Mouse (Mus musculus): ENCODE data around the gene Uvrag.

The Uvrag gene

GRCm38 (mm10) chr7:99140984-99141918 lies at the start of gene Uvrag:
Gene Uvrag (minus strand): TSS chr7:99141141.
- ATAC-seq (ENCODE audit: low TSS enrichment): peak; percentile 86

DNA sequence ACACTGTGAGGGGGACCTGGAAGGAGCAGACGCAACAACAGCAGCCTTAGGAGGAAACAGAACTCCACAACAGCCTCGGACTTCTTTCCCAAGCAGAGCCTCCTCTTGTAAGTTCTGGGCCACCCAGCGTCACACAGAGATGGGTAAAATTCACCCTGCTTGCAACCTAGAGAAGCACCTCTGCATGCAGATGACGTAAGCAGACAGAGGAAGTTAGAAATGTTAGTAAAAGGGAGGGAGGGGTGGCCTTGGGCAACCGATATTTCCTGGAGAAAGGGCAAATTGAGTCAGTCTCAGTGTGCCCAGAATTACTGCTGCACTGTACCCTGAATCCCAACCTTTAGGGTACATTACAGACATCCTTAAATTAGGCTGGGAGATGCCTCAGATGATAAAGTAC lies 48.9 kb upstream of the Uvrag start:
- no peak for ATAC-seq (ENCODE audit: low TSS enrichment)

DNA sequence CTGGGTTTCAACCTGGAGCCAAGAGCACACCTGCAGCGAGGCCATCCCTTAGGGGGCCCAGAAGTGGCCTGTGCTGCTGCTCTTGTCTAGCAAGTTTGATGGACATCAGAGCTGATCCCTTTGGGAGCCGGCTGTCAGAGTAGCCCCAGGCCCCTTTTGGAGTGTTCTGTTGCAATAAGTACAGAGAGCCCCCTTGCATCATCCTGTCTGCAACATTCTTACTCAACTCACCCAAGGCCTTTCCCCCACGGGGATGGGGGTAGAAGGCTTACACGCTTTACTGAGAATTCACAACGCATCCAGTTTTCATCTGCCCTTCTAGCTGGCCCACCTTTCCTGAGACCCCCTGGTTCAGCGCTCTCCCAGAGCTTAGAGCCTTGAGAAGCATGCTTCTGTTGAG lies 47.7 kb upstream of the Uvrag start:
- no peak for ATAC-seq (ENCODE audit: low TSS enrichment)

DNA sequence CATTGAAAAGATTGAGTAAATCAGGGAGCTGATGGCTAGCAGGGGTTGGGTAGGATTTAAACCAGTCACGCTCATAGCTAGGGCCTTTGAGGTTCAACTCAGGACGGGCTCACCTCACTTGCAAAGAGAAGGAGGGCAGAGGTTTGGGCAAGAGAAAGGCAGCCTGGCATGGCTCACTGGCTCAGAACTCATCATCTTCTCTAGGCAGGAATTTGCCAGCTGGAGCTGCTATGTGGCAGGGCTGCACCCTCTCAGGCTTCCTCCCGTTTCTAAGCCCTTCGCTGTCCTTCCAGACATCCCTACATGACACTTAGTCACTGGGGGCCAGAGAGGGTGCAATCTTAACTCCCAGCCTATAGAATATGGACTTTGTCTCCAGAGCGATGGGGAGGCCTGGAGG lies 46.5 kb upstream of the Uvrag start:
- ATAC-seq (ENCODE audit: low TSS enrichment): no peak

- no peak for ATAC-seq (ENCODE audit: low TSS enrichment)
Observed at GRCm38 (mm10) chr7:99185405-99185804, 44.5 kb upstream of the Uvrag start.

GRCm38 (mm10) chr7:99183751-99184150 lies 42.8 kb upstream of the Uvrag start:
- no peak for ATAC-seq (ENCODE audit: low TSS enrichment)

GRCm38 (mm10) chr7:99182432-99183172 lies 41.7 kb upstream of the Uvrag start, which contains the start of gene Dgat2:
Gene Dgat2 (minus strand): TSS chr7:99182719.
- ATAC-seq (ENCODE audit: low TSS enrichment): peak; percentile 83

DNA sequence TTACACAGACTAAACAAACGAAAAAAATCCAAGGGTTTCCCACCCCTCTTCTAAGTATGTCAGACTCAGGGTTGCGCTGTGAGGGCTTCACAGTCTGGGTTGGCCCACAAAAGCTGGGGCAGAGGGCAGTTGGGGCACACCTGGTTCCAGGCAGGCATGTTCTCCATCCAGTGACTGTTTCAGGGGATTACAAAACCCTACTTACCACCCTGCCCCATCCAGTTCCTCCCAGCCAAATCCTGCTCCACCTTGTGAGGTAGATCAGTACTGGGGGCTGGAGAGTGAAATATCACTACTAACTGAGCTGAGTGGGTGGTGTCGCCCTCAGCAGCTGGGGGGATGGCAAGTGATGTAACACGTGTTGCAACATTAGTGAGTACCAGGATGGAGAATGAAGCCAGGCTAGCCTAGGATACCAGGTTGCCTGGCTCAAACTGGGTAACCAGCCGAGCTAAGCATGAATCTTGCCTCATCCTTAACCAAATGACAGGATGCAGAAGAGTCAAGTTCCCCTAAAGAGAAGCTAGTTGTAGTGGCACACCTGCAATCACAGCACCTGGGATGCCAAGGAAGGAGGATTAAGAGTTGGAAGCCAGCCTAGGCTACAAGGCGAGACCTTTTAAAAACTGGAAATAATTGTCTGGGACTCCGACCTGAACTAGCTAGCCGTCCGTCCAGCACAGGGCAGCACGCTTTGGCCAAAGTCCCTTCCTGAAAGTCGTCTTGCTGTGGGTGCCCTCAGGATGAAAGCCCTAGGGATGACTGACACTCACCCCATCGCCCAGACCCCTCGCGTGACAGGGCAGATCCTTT lies 40.9 kb upstream of the Uvrag start:
- ATAC-seq (ENCODE audit: low TSS enrichment): peak; percentile 15; the same call in 1 of the 2 replicates

DNA sequence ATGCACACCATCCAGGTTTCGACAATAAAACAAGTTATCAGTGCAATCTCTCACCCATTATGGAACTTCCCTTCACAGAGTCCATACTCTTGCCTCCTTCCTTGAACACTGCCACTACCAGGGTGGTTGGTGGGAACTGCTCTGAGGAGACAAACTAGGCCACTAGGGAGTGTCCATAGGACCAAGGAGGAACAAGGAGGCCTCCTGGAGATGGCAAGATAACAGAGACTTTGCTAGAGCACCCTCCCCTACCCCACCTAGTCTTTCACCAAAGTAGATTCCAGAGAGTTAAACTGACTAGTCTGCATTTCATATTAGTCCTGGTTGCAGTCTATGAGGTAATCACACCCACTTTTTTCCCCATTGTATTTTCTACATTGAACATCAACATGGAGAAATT lies 39.2 kb upstream of the Uvrag start:
- no peak for ATAC-seq (ENCODE audit: low TSS enrichment)

GRCm38 (mm10) chr7:99179271-99179670 lies 38.3 kb upstream of the Uvrag start:
- no peak for ATAC-seq (ENCODE audit: low TSS enrichment)

GRCm38 (mm10) chr7:99177386-99177785 lies 36.4 kb upstream of the Uvrag start:
- no peak for ATAC-seq (ENCODE audit: low TSS enrichment)

- no peak for ATAC-seq (ENCODE audit: low TSS enrichment)
Observed at GRCm38 (mm10) chr7:99175666-99176065, 34.7 kb upstream of the Uvrag start.

DNA sequence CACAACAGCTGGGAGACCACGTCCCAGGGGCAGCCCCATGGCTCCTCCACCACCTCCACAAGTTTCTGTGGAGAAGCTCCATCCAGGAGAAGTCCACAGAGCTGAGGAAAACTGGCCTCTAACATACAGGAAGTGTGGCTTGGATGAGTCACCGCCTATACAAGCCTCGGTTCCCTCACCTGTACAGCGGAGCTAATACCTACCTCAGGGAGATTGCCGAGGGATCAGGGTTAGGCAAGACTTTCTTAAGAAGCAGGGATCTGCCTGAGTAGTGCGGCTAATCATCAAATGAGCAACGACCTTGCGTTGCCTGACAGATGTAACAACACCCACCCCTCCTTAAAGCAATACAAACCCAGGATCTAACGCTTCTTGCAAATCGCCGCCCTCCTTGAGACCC lies 34.2 kb upstream of the Uvrag start:
- no peak for ATAC-seq (ENCODE audit: low TSS enrichment)

DNA sequence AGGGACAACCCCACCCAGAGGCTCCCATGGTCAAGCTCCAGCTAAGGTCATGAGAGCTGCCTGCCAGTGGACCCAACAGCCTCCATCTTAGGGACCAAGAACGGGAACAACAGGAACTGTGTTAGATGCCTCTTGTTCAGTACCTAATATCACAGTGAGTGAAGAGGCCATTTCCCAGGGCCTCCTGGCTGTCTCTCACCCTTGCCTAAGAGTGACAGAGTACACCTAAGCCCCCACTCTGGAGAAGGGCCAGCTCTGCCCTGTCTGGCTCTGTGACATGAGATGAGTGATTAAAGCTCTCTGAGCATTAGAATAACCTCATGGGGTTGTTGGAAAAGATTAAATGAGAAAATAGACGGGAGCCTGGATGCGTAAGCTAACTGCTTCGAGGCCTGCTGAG lies 33.1 kb upstream of the Uvrag start:
- ATAC-seq (ENCODE audit: low TSS enrichment): no peak

- no peak for ATAC-seq (ENCODE audit: low TSS enrichment)
Observed at GRCm38 (mm10) chr7:99172898-99173297, 32.0 kb upstream of the Uvrag start.

GRCm38 (mm10) chr7:99171730-99172463 lies 31.0 kb upstream of the Uvrag start:
- no peak for ATAC-seq (ENCODE audit: low TSS enrichment)

DNA sequence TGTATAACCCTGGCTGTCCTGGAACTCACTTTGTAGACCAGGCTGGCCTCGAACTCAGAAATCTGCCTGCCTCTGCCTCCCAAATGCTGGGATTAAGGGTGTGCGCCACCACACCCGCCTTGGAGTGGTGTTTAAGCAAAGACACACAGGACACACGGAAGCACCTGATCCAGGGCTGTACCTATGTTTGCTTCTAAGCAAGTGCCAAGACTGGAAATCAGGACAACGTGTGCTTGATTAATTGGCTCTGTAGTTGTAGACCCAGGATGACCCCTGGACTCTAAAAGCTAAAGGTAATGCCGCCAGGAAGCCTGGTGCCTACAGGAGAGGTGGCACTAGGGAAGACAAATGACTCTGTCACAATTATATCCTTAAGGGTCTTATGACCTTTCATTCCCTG lies 29.6 kb upstream of the Uvrag start:
- ATAC-seq (ENCODE audit: low TSS enrichment): no peak

- ATAC-seq (ENCODE audit: low TSS enrichment): peak; percentile 51
Observed at GRCm38 (mm10) chr7:99169717-99170403, 28.9 kb upstream of the Uvrag start.

DNA sequence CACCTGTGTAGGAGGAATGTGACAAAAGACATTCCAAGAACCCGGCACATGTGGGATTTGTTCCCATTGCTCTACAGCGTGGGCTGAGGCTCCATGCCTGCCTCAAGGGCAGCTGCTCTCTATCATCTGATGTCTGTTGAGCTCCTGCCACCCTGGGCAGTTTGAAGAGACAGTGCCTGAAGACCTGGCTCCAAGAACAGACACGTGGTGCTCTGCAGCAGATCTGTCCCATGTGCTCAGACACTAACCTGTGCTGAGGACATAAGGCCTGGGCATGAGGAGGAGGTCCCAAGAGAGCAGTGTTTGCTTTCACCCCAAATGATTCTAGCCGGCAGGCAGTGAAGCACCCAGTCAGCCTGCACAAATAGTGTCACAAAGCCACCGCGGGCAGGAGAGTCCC lies 27.8 kb upstream of the Uvrag start:
- no peak for ATAC-seq (ENCODE audit: low TSS enrichment)

DNA sequence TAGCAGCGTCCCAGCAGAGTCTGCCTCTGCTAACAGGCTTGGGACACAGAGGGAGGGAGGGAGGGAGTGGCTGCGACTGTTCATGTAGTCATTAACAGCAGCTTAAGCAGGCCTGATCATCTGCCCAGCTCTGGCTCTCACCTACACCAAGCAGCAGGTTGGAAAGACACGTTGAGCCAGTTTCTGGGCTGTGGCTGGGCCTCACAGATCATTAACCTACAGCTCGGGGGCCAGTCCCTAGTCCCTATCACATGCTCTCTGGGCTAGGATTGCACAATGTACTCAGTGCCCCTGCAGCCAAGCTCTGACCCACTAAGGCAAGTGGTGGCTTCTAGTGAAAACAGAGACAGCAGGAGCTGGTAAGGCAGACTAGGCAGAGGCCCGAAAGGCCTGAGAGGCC lies 27.0 kb upstream of the Uvrag start:
- no peak for ATAC-seq (ENCODE audit: low TSS enrichment)

DNA sequence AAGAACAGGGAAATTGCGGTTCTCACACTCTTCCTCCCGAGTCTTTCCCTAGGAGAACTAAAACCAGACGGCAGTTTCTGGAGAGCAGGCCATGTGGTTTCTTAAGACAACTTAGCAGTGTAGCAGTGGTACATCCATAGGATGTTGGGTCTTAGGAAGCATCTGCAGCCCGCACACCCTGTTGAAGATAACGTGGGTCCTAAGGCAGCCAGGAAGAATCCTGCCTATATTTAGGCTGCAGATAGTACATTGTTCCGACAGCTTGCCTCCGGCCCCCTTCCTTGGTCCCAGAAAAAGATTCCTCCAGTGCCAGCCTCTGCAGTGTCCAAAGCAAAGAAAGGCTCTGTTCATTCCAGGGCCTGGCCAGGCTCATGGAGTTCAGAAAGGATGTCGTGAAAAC lies 25.2 kb upstream of the Uvrag start:
- peak; percentile 51 for ATAC-seq (ENCODE audit: low TSS enrichment)
